Mouse (Mus musculus): Measurements from ENCODE around the gene 1700066M21Rik.

Gene 1700066M21Rik

DNA sequence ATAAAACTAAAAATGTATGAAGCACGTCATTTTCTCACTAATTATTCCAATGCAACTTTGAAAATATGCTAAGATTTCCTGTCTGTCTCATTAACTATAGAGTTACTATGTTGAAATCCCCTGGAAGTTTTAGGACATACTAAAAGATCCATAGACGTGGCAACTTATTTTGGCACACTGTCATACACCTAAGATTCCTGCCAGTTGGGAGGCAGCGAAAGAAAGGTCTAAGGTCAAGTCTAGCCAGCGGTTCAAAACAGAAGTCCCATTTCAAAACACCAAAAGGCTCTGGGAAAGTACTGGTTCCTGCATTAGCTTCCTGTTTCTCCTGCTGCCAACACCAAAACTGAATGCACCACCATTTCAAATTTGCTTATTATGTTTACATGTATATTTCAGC lies 15.0 kb downstream of the 1700066M21Rik start:
- no peak for DNase-seq (ENCODE audit: low read depth, low spot score)

DNA sequence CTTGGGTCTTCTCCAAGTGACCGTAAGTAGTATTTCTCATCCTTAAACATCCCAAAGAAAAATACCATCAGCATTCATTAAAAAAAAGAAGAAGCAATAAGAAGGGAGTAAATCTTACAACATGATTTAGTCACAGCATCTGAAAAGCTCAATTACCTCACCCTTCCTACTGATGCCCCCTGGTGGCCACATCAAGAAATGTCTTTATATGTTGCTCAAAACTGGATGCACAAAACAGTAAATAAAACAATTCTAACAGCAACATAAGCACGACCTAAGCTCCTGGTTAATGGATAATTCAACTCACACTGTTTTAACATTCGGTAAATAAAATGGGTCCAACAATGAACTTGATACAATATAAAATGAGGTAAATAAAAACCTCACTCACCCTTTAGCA lies 16.6 kb downstream of the 1700066M21Rik start:
- DNase-seq (ENCODE audit: low read depth, low spot score): no peak

DNA sequence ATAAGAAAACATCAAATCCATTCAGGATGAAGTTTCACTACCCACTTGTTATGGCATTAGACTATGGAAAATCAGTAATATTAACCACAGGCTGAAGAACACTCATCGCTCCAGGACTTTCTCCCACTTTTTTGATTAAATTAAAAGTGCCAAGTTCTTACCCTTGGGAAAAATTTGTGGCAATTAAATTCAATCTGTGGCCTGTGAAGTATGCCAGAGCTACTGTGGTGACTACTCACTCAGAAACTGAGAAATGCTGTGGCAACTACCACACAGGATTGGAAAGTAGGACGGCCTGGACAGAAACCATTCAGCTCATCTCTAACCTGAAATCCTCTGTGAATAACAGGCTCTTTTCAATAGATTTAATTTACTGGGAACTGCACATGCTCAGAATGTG lies 22.9 kb downstream of the 1700066M21Rik start:
- DNase-seq (ENCODE audit: low read depth, low spot score): no peak

DNA sequence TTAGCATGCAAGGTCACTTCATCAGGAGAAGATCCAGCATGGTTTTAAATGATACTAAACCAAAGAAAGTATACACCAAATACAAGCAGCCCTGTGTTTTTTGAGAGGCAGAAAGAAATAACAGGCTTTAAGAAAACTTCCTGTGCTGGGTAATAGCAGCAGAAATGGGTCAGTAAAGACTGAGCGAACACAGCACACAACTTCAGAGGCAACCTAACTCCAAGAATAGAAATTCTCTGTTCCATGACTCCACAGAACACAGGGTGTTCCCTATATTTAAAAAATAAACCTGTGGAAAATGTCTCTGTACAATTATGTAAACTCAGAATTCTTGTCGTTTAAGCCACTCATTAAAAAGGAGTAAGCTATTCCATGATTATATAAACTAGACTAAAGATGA lies 23.5 kb downstream of the 1700066M21Rik start:
- DNase-seq (ENCODE audit: low read depth, low spot score): no peak

DNA sequence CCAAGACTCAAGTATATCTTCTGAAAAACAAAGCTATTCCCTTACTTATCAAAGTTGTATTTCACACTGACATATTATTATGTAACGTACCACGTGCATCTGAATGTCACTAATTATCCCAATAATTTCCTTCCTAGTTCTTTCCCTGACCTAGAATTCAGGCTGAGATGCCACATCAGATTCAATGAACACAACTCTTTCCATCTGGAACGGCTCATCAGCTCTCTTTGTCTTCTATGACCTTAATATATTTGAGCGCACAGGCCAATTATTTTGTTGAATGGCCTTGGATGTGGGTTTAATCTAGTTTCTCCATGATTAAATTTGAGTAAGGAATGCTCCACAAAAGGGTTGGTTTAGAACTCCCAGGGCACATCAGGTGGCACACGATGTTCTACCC lies 24.7 kb downstream of the 1700066M21Rik start:
- DNase-seq (ENCODE audit: low read depth, low spot score): no peak

DNA sequence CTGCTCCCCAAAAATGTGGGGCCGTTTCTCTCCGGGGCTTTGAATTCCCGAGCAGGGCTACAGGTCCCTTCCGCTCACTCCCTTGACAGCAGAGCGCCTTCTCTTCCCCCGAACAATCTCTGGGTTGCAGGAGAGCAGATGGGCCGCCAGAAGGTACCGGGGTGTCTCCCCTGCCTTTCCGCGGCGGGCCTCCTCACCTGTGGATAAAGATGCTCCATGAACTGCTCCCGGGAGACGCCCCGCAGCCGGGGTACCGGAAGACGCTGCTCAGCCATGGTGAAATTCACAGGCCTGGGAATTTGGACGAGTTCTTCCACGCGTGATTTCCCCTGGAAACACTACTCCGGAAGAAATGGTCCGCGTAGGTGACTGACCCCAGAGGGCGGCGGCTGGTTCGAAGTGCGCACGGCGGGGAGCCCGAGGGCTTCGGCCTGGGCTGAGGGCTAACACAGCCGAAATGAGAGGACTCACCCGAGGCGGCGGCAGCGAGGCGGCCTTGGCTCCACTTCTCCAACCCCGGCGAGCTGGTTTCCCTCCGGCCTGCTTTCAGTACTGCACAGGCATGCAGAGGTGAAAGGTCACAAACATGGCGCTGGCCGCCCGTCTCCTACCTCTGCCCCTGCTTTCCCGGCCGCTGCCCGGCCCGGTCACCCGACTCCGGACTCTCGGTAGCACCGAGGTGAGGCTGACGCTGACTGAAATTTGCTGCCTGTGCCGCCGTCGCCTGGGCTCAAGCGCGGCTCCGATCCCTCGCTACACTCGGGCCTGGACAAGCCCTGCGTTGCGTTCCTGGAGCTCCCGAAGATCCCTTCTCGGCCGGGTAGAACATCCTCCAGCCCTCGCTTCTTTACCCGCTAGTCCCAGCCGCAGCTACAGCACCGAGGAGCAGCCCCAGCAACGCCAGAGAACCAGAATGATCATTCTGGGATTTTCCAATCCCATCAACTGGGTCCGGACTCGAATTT lies 29.0 kb downstream of the 1700066M21Rik start, which contains the start of the genes Maip1 and Tyw5:
Gene Maip1, plus strand, starts transcription at position 142 of the 965 bp plus-strand sequence.
Gene Tyw5, minus strand, starts transcription at position 915 of the 965 bp plus-strand sequence.
- DNase-seq (ENCODE audit: low read depth, low spot score): peak; percentile 85

DNA sequence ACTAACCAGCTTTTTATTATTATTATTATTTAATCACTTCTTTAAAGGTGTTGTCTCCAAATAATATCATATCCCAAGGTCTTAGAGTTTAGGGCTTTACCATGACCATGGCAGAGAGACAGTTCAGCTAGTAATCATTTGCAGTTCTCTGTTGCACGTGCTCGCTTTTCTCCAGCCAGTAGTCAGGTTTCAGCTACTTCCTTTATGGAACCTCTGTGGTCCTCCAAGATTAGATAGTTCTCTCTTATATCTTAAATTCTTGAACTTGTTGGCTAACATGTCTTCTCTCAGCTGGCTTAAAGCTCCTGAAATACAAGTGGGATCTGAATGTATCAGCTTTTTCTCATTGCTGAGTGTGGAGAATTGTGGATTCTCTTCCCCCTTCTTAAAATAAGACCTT lies 31.6 kb downstream of the 1700066M21Rik start:
- no peak for DNase-seq (ENCODE audit: low read depth, low spot score)

DNA sequence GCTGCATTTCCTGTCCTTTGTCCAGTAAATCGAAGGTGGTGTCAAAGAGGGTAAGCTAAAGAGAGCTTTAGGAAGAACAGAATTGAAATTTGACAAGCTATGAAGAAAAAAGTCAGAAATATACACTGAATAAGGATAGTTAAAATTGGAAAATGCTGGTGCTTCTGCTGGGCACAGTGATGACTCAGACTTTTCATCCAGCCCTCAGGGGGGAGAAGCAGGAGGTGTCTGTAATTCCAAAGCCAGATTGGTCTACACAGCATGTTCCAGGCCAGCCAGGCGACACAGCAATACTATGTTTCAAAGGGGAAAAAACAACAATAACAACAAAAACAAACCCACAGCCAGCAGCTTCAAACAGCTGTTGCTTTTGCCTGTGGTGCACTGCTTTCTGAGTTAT lies 36.0 kb downstream of the 1700066M21Rik start:
- DNase-seq (ENCODE audit: low read depth, low spot score): no peak

DNA sequence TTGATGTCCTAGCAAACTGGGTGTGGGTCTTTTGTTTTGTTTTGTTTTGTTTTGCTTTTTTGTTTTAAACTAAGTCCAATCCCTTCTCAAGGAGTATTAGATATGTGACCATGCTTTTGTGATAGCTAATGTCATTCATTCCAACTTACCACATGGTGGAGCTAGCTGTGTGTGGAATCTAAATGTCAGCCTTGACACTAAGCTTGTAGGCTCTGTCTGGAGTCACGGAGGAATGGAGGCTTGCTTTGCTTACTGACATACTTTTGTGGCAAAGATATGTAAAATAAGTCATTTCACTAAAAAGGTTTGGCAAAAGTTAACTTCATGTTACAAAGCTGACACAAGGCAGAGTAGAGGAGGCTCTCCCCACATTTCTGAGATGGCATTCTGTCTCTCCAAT lies 46.3 kb downstream of the 1700066M21Rik start:
- no peak for DNase-seq (ENCODE audit: low read depth, low spot score)

DNA sequence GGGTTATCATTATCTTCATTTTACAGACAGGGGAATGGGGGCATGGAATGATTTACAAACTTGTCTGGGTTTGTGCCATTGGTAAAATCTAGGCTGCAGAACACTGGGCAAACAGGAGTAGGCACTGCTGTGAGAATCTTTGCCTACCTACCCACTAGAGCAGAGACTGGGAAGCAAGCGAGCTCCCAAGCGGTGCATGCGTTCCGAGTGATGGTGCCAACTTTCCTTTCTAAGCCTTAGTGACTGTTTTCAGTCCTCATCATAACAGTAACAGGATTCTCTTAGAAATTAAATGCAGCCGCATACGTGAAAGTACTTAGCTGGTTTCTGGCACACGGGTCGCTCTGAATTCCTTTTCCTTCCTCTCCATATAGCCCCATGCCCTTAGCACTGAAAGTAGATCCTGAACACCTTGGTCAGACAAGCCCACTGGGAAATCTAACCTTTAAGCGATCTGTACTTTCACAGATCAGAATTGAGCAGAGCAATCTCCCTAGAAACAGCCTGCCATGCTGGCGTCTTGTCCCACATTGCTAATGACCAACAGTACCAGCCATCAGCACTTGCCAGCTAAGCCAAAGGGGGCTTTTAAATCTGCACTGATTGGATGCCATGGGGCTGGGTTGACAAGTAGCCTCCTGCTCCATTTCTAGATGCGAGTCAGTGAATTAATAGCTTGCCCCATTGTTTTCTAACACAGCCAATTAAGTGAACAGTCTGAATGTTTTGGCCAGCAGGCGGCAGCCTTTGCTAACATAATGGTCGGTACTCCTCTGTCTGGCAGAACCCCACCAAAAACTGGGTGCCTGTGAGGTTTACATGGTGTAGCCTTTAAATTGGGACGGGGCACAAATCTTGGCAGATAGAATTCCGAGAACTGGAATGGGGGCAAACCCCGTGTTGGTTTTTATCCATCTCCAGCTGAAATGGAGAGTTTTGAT lies 51.2 kb downstream of the 1700066M21Rik start:
- DNase-seq (ENCODE audit: low read depth, low spot score): peak; percentile 74

DNA sequence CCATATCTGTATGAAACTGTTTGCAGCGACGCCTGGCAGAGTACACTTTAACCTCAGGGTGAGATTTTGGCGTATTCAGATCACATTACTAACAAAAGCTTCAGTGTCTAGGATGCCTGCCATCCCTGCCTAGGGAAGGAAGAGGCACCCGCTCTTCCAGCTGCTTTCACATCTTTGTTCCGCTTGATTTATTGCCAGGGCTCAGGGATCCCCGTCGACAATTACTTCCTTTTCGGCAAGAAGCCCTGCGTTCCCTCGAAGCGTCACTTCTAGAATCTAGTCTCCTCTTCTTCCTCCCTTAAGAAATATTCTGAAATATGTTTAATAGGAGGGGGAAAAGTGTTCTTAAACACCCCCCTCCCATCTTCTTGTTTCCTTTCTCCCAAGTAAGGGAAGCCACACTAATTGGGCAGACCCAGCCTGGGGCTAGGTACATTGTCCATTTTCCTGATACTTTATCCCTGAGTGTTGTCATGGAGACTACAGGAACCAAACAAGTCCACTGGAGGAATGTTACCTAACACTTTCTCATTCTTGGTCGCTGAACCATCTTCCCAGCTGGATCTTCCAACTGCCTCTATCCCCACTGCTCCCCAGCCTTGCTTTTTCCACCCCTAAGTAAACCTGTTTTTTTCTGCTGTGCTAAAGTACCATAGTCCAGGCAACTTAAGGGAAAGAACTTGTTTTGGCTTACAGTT lies 52.5 kb downstream of the 1700066M21Rik start:
- no peak for DNase-seq (ENCODE audit: low read depth, low spot score)

DNA sequence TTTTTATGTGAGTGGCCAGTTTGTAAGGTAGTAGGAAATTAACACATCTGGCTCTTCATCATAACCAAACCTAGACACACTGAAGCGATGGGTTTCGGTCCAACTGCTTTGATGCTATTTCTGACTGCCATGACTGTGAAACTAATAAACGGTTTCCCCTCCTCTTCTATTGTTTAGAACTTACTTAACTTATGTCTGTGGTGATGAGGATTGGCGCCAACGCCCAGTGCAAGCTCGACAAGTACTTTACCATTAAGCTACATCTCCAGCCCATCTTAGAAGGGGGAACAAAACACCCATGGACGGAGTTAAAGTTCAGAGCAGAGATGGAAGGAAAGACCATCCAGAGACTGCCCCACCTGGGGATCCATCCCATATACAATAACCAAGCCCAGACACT lies 55.7 kb downstream of the 1700066M21Rik start:
- no peak for DNase-seq (ENCODE audit: low read depth, low spot score)
